Mouse (Mus musculus) brain, embryonic 14.5 days (tissue): ENCODE measurements at regions not wholly inside any gene's neighbourhood (a gene's known extent, or its start where the extent isn't known, plus 50 kb on each side); places are given as distances from the start of the nearest gene placed in this dataset.

ENCODE experiments used
- CTCF ChIP-seq: fragments of 200-500 bp; IDR thresholded peaks from 2 replicates; pipeline ENCODE4 v1.5.1; 2012; ENCODE audit warnings: inconsistent platforms, mild to moderate bottlenecking, moderate library complexity, borderline replicate concordance; ENCODE audit not compliant: insufficient read depth, insufficient read length; ENCODE audit errors: extremely low read depth
- POLR2A ChIP-seq: fragments of 200-500 bp; IDR thresholded peaks from 2 replicates; pipeline ENCODE4 v1.6.1; 2012; ENCODE audit warnings: mild to moderate bottlenecking, inconsistent platforms, borderline replicate concordance; ENCODE audit not compliant: poor library complexity, insufficient read depth, insufficient read length, severe bottlenecking; ENCODE audit errors: extremely low read depth

DNA sequence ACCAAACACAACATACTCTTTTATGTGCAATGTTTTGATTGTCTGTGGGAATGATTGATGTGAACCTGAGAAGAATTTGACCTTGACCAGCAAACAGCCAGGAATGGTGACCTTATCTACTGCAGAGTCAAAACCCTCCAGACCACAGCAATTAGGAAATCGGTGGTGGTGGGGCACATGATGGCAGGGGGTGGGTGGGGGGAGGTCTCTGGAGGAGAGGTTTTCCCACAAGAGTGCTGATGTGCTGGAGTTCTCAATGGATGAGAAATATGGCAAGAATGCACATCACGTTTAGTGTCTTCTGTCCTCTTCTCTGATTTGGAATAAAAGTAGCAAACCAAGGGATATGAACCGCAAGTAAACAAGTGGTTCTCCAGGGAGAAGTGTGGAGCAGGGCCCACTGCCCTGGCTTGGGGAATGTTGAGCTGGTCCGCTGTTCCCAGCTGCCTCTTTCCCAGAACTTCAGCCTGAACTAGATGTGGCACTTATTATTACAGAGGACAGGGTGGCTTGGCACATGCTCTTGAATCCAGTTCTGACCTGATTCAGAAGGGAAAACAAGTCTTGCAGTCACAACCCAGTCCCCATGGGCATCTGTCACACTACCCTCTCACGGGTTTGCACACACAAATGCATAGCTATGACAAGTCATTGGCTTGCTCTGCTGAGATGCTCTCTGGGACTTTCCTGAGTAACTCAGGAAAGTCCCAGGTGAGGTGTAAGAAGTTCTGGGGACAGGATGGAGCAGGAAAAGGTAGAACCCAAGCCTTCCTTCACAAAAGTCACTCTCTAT is 170.9 kb upstream of the Gmds start:
- TF ChIP-seq CTCF, result no peak
- TF ChIP-seq POLR2A, result no peak
